Mouse (Mus musculus) limb, embryonic 12.5 days (tissue): ENCODE measurements around the gene Trpm3. TPM values are rescaled to one million over a fixed set of nuclear protein-coding genes. Genes with fewer than 3 reads are reported as not detected.

Experiments used
- ATAC-seq: fragments of 200-750 bp; cut with Nextera tagmentation; 2 replicates; pipeline ENCODE4 v1.8.0; 2017; ENCODE audit warnings: low read depth, moderate TSS enrichment; ENCODE audit not compliant: insufficient number of reproducible peaks, insufficient read depth, low FRiP score, low TSS enrichment
- H3K27ac ChIP-seq: fragments of 300-500 bp; sonication (generic); 2 replicates; pipeline ENCODE4 v1.5.1; 2016; ENCODE audit warnings: mild to moderate bottlenecking, moderate library complexity
- H3K27me3 ChIP-seq: fragments of 300-500 bp; sonication (generic); 2 replicates; pipeline ENCODE4 v1.6.1; 2016; ENCODE audit warnings: mild to moderate bottlenecking, moderate library complexity
- H3K36me3 ChIP-seq: fragments of 300-500 bp; sonication (generic); 2 replicates; pipeline ENCODE4 v1.6.1; 2016; ENCODE audit warnings: mild to moderate bottlenecking, moderate library complexity
- H3K4me1 ChIP-seq: fragments of 300-500 bp; sonication (generic); replicated peaks from 2 replicates; pipeline ENCODE4 v1.6.1; 2016
- H3K4me2 ChIP-seq: fragments of 300-500 bp; sonication (generic); 2 replicates; pipeline ENCODE4 v1.6.1; 2016; ENCODE audit warnings: mild to moderate bottlenecking, moderate library complexity
- H3K4me3 ChIP-seq: fragments of 300-500 bp; sonication (generic); replicated peaks from 2 replicates; pipeline ENCODE4 v1.5.1; 2016; ENCODE audit warnings: mild to moderate bottlenecking
- H3K9ac ChIP-seq: fragments of 300-500 bp; sonication (generic); replicated peaks from 2 replicates; pipeline ENCODE4 v1.6.1; 2016; ENCODE audit warnings: mild to moderate bottlenecking, moderate library complexity
- H3K9me3 ChIP-seq: fragments of 300-500 bp; sonication (generic); 2 replicates; pipeline ENCODE4 v1.6.1; 2016; ENCODE audit warnings: mild to moderate bottlenecking, moderate library complexity
- WGBS: fragments of 180-500 bp; shearing (Covaris S2); methylation state at CpG from one replicate; pipeline ENCODE4 v1.1.7; 2016; 5-methylcytosine and 5-hydroxymethylcytosine counted together
- polyA plus RNA-seq: library from polyadenylated mRNA; unstranded; fragments of >200 nt; fragmentation: Nextera tagmentation; extraction: Ambion mirVana; gene quantifications from 2 replicates; pipeline ENCODE4 v1.2.1, GENCODE M21; 2016

Trpm3 gene
- polyA plus RNA-seq, 1 experiment from 2014 or later, result 6.1 TPM

DNA sequence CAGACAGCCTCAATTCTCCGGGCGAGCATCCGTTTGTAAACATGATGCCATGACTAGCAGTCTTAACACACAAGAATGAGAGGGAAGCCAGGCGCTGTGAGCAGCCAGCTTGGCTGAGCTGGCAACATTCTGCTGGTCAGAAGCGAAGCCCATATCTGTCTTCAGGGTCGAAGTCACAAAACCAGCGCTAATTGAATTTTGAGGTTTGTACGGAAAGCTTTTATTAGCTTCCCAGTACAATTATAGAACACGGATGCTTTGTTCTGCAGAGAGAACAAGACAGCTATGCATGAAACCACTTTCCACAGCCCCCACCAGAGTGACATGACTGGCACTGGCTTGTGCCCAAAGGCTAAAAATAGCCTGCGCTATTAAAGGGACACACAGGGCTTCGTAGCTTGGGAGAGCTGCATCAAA, 766.2 kb downstream of the Trpm3 start:
- Histone ChIP-seq H3K9me3 (no peaks in the 10 kb centered on the region), H3K4me1 (0 out of 2 replicates have a peak, but pooled peaks cover 4% of the 10 kb centered on the region), H3K4me2 (no peak overlapping the region), H3K36me3 (0 out of 2 replicates have a peak, but pooled peaks cover 3% of the 10 kb centered on the region), H3K4me3 (no peak overlapping the region), H3K27me3 (no peaks in the 10 kb centered on the region), H3K27ac (no peak overlapping the region), H3K9ac (no peak overlapping the region)
- ATAC-seq, result no peak
- WGBS, result 77% methylated on average over 11 of the region's 11 CpGs

DNA sequence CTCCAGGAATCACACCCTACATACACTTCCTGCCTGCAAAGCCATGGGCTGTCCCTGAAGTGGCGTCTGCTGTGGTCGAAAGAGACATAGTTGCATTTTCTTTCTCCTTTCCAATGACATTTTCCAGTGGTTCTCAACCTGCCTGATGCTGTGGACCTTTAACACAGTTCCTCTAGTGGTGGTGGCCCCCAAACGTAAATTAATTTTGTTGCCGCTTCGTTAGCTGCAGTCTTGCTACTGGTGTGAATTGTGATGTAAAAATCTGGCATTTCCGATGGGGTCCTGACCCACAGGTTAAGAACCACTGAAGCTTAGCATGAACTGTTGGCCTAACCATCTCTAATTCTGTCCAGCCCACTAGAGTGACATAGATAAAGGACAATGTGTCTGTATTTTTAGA, 771.8 kb downstream of the Trpm3 start:
- ATAC-seq, result no peak
- WGBS, result 78% methylated on average over 6 of the region's 6 CpGs
- H3K4me1 ChIP-seq, result no peaks in the 10 kb centered on the region
- no peaks in the 10 kb centered on the region for H3K36me3 ChIP-seq
- H3K4me3 ChIP-seq, result no peak overlapping the region
- no peak overlapping the region for H3K27ac ChIP-seq
- peaks cover 3% of the 10 kb centered on the region; the same call in 1 of the 2 replicates for H3K27me3 ChIP-seq
- no peak overlapping the region for H3K4me2 ChIP-seq
- H3K9me3 ChIP-seq, result no peaks in the 10 kb centered on the region
- no peak overlapping the region for H3K9ac ChIP-seq

DNA sequence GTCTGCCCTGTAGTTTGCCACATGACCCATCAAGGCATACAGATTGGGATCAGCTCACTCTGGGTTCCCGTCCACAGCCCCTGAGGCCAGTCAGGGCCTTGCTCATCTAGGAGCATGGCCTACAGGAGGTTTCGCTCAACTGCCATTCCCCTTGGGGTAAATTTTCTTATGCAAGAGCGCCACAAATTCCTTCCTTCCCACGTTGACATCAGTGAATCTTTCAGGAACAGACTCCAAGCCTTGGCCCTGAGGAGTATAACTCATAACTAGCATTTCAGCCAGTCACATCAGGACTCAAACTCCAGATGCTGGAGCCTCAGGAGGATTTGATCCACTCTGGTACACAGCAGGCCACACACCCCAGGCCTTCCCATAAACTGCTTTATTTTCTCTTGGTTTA, 774.1 kb downstream of the Trpm3 start:
- H3K27ac ChIP-seq, result no peak overlapping the region
- 74% methylated on average over 4 of the region's 4 CpGs for WGBS
- peaks cover 3% of the 10 kb centered on the region; the same call in 1 of the 2 replicates for H3K27me3 ChIP-seq
- ATAC-seq, result no peak
- H3K9me3 ChIP-seq, result no peaks in the 10 kb centered on the region
- H3K4me3 ChIP-seq, result no peak overlapping the region
- no peak overlapping the region for H3K9ac ChIP-seq
- no peak overlapping the region for H3K4me2 ChIP-seq
- H3K4me1 ChIP-seq, result 0 out of 2 replicates have a peak, but pooled peaks cover 7% of the 10 kb centered on the region
- no peaks in the 10 kb centered on the region for H3K36me3 ChIP-seq

DNA sequence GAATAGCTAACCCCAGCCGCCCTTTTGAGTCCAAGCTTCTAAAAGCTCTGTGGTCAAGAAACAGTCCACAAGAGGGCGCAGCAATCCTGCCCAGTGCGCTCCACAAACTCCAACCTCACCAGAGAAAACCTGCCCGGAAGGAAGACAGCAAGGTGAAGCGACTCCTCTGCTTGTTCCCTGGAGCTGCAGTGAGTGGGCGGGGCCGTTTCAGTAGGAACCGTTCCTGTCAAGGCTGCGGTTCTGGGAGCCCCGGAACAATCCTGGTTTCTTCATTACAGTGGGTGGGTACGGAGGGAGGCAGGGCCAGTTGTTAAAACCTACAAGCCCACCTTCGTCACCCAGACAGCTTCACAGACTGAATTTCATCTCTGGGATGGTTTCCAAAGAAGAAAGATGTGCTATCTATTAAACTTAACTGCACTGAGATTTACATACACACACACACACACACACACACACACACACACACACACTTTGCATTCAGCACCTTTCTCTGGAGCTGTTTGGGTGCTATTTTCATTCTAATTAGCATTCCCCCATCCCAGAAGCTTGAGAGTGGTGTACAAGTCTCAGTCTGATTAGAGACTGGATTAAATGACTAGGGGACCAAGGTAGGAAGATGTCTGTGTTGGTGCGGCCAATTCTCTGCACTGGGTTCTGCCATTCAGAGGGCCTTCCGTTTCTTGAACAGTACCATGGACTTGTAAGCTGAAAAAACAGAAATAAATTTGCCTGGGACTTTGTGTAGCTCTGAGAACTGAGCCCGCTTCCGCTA, 777.2 kb downstream of the Trpm3 start:
- H3K9ac ChIP-seq, result no peak overlapping the region; the same call in 1 of the 2 replicates
- no peak overlapping the region for H3K27ac ChIP-seq
- H3K4me1 ChIP-seq, result 0 out of 2 replicates have a peak, but pooled peaks cover 7% of the 10 kb centered on the region
- WGBS, result 23% methylated on average over 16 of the region's 16 CpGs
- no peaks in the 10 kb centered on the region for H3K9me3 ChIP-seq
- peaks cover 3% of the 10 kb centered on the region; the same call in 1 of the 2 replicates for H3K27me3 ChIP-seq
- H3K4me2 ChIP-seq, result peak overlapping the region; percentile 59
- no peaks in the 10 kb centered on the region for H3K36me3 ChIP-seq
- H3K4me3 ChIP-seq, result peak overlapping the region; percentile 34
- no peak; the same call in 1 of the 2 replicates for ATAC-seq

DNA sequence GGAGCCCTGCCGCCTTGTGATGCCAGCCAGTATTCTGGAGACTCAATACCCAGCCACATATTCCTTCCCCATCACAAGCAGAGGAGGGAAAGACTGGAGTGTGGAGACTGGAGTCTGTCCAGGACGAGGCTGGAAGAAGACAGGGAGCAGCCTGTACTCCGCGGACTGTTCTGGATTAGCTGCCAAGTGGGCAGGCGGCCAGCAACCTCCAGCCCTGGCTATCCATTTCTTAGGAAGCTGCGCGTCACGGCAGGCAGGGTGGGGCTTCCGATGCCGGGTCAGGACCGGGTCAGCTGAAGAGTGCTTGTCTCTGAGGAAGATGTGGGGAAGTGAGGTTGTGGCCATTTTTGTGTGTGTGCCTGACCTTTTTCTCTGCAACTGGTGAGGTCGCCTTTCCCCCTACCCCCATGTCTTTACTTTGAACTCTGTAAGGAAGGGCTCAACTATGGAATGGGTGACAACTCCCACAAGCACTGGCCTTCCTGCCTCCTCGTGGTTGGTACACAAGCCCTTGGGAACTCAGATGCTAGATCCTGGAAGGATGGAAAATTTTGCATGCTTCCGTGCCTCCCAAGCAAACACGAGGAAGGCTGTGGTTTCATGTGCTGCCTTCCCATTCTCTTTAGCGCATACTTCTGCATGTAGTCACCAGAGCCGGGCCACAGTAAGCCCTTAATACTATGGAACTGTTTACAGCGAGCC, 777.9 kb downstream of the Trpm3 start:
- no peak overlapping the region for H3K4me3 ChIP-seq
- peak overlapping the region; percentile 35 for H3K4me2 ChIP-seq
- no peaks in the 10 kb centered on the region for H3K36me3 ChIP-seq
- 49% methylated on average over 18 of the region's 18 CpGs for WGBS
- peaks cover 3% of the 10 kb centered on the region; the same call in 1 of the 2 replicates for H3K27me3 ChIP-seq
- H3K9me3 ChIP-seq, result no peaks in the 10 kb centered on the region
- H3K9ac ChIP-seq, result no peak overlapping the region; the same call in 1 of the 2 replicates
- ATAC-seq, result peak; percentile 75
- 0 out of 2 replicates have a peak, but pooled peaks cover 7% of the 10 kb centered on the region for H3K4me1 ChIP-seq
- no peak overlapping the region for H3K27ac ChIP-seq

DNA sequence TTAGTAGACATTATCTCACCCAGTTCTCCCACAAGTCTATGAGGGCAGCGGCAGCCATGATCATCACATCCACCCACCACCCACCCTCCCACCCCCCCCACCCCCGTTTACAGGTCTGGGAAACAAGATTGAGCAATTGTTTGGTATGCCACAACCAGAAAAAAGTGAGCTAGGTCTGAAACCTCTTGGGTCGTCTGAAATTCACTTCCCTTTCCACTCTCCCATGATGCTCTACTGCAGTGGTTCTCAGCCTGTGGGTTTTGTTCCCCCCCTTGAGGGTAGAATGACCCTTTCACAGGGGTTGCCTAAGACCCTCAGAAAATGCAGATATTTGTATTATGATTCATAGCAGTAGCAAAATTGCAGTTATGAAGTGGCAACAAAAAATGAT, 778.5 kb downstream of the Trpm3 start:
- no peaks in the 10 kb centered on the region for H3K36me3 ChIP-seq
- no peak overlapping the region for H3K27ac ChIP-seq
- no peak for ATAC-seq

DNA sequence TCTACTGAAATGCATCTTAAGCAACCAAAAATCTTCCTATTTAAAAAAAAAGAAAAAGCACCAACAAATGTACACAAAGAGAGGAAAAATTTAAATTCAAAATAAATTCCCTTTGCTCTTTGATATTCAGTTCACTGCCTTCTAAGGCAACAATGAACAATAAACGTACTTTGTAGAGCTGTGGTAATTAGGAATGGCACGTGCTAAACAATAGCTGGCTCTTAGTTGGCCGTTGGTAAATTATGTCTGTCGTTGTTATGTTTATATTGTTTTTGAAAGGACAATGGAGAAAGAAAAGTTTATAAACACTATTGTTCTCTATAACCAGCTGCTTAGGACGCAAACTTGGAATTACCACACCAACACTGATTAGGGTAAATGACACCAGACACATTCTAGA, 782.1 kb downstream of the Trpm3 start:
- no peak overlapping the region for H3K4me2 ChIP-seq
- no peaks in the 10 kb centered on the region for H3K36me3 ChIP-seq
- no peak overlapping the region for H3K27ac ChIP-seq
- no peak overlapping the region for H3K9ac ChIP-seq
- no peaks in the 10 kb centered on the region for H3K9me3 ChIP-seq
- 81% methylated on average over 5 of the region's 5 CpGs for WGBS
- ATAC-seq, result no peak
- H3K27me3 ChIP-seq, result no peaks in the 10 kb centered on the region
- 0 out of 2 replicates have a peak, but pooled peaks cover 7% of the 10 kb centered on the region for H3K4me1 ChIP-seq
- no peak overlapping the region for H3K4me3 ChIP-seq

More for the DNA sequence above, 778.5 kb downstream of the Trpm3 start:
- Histone ChIP-seq H3K4me3 (no peak overlapping the region), H3K4me1 (0 out of 2 replicates have a peak, but pooled peaks cover 7% of the 10 kb centered on the region), H3K9ac (no peak overlapping the region), H3K9me3 (no peaks in the 10 kb centered on the region), H3K4me2 (no peak overlapping the region), H3K27me3 (peaks cover 3% of the 10 kb centered on the region; the same call in 1 of the 2 replicates)
- WGBS, result 70% methylated on average over 3 of the region's 3 CpGs

DNA sequence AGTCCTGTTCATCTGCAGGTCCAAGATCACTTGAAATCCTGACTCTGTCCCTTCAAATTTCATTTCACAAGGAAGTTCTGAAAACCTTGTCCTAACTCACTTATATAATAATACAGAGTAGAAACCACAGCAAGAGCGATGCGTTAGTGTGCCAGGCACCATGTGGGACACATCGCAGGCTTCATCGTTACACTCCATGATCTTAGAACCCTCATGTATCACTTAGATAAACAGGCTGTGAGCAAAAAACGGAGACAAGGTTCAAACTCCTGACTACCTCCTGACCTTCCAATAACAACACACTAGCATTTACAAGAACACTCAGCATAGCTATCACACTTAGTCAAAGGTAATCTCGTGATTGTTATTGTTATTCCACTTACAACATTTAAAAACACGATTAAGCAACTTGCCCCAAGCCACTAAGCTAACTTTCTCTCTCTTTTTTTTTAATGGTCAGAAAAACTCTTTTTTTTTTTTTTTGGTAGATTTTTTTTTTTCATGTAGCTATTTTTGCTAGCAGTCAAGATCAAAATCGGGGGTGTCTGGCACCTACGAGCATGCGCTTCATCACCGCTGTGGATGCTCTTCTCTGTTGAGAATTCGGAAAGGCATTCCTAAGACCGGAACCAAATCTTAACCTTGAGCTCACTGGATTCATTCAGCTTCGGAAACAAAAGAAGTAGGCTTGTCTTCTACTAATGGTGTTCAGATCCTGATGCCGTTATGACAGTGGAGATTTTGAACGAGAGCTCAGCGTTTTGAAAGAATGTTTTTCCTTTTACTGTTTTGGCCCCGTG, 784.2 kb downstream of the Trpm3 start:
- Histone ChIP-seq H3K36me3 (no peaks in the 10 kb centered on the region), H3K4me2 (no peak overlapping the region), H3K9ac (no peak overlapping the region), H3K27me3 (no peaks in the 10 kb centered on the region), H3K4me3 (no peak overlapping the region), H3K27ac (no peak overlapping the region), H3K9me3 (no peaks in the 10 kb centered on the region), H3K4me1 (no peaks in the 10 kb centered on the region)
- WGBS, result 90% methylated on average over 18 of the region's 18 CpGs
- ATAC-seq, result no peak

DNA sequence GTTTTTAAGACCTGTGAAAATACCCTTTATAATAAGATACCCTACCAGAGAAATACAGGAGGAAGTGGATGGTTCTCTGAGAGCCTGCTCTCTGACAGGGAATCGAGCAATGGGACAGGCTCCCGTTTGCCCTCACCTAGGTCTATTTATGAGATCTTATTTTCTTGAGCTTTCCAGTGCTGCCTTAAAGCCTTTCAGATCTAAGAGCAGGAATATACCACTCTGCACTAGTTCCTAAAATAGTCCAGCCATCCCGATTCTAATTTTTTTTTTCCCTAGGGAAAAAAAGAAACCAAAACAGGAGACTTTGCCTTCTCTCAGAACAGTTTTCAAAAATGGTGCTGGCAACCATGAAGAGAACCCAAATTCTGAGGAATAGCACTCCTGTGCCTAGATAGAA, 786.4 kb downstream of the Trpm3 start:
- Histone ChIP-seq H3K9me3 (no peaks in the 10 kb centered on the region), H3K4me3 (no peak overlapping the region)

DNA sequence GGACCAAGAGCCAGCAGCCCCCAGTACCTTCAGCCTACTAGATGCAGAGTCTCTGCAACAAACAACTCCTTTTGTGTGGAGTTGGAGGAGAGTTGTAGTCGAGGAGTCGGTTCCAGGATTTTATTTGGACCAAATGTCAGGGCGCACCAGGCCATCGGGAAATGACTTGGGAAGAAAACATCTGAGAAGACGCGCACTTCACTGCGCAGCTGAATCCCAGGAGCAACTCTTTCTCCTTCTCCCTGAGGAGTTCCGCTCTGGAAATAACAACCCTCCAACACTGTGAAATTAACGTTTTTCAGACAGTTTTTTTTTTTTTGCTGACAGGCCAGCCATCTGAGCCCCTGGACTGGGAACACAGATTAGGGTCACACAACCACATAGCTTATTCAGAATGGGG, 787.9 kb downstream of the Trpm3 start:
- H3K27me3 ChIP-seq, result no peaks in the 10 kb centered on the region
- no peaks in the 10 kb centered on the region for H3K9me3 ChIP-seq
- 78% methylated on average over 9 of the region's 9 CpGs for WGBS
- H3K4me1 ChIP-seq, result no peaks in the 10 kb centered on the region
- H3K27ac ChIP-seq, result no peak overlapping the region
- no peaks in the 10 kb centered on the region for H3K36me3 ChIP-seq
- H3K9ac ChIP-seq, result no peak overlapping the region
- no peak overlapping the region for H3K4me2 ChIP-seq
- ATAC-seq, result no peak
- H3K4me3 ChIP-seq, result no peak overlapping the region

More for the DNA sequence above, 786.4 kb downstream of the Trpm3 start:
- WGBS, result 87% methylated on average over 3 of the region's 3 CpGs
- Histone ChIP-seq H3K36me3 (no peaks in the 10 kb centered on the region), H3K9ac (no peak overlapping the region), H3K27me3 (no peaks in the 10 kb centered on the region), H3K27ac (no peak overlapping the region), H3K4me1 (no peaks in the 10 kb centered on the region), H3K4me2 (no peak overlapping the region)
- no peak for ATAC-seq

DNA sequence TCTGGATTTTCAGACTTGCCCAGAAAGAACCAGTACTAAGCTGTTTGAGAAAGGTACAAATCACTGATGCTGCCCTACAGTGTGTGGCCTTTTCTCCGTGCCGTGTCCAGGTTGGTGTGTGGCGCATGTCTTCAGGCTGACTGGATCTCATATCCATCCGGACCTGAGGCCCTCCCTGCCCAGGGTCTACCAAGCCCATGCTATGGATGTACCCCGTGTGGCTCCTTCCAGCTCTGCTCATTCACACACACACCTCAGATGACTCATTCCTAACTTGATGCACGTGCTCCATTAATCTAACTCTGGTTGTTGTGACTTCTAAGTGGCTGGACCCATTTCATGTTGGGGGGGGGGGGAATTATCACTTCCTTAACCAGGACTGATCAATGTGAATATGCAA, 789.5 kb downstream of the Trpm3 start:
- no peaks in the 10 kb centered on the region for H3K36me3 ChIP-seq
- H3K27me3 ChIP-seq, result no peaks in the 10 kb centered on the region
- no peak for ATAC-seq
- H3K4me3 ChIP-seq, result no peak overlapping the region
- no peaks in the 10 kb centered on the region for H3K9me3 ChIP-seq
- 88% methylated on average over 6 of the region's 6 CpGs for WGBS
- no peak overlapping the region for H3K27ac ChIP-seq
- no peak overlapping the region for H3K9ac ChIP-seq
- no peak overlapping the region for H3K4me2 ChIP-seq
- H3K4me1 ChIP-seq, result no peaks in the 10 kb centered on the region
